Mouse (Mus musculus): Measurements from ENCODE around the gene AC170998.1.

DNA sequence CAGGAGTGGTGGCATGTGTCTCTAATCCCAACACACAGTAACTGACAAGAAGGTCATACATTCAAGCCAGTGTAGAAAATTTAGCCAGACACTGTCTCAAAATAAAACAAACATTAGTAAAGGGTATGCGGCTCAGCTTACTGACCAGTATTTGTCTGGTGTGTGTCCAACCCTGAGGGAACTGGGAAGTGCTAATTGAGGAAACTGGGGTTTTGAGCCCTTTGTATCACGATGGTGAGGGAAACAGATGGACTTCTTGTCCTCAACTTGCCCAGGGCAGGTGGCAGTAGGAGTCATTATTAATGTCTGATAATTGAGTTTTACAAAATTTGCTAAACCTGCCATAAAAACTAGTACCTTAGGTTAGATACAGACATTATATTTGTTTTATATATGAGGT, 16.9 kb upstream of the AC170998.1 start:
- no peak for TF ChIP-seq POLR2A (IDR thresholded peaks at IDR 0.05; ENCODE audit: low read depth, low read length)
- no peak for TF ChIP-seq CTCF (IDR thresholded peaks at IDR 0.05; ENCODE audit: borderline replicate concordance, insufficient read depth, low read length)

Measured in embryonic fibroblast, embryonic 13.5 days (primary cell).